Mouse (Mus musculus): ENCODE data around the gene Defb48. TPM values are rescaled to one million over a fixed set of nuclear protein-coding genes. Genes with fewer than 3 reads are reported as not detected.
A peak's percentile ranks its signal among the peaks of the same experiment; 100 is the strongest.

The Defb48 gene
- total and polyA plus RNA-seq, 3 experiments: not detected

GRCm38 (mm10) chr14:62937675-62938074, 46.6 kb downstream of the Defb48 start:
- no peak overlapping the region for H3K9ac ChIP-seq (ENCODE audit: insufficient read depth, low read depth)
- dilution Hi-C loops (cut with MboI; ENCODE audit: extremely low pct_ligation_motif_present, extremely low pct_unique_long_range_greater_than_20kb, low sequenced_read_pairs): no loop called here
- no peak for DNase-seq (ENCODE audit: extremely low read depth)
- H3K9me3 ChIP-seq (replicated peaks; ENCODE audit: low read length): peaks cover 4% of the 10 kb centered on the region
- H3K4me3 ChIP-seq (replicated peaks in 1 of 3; ENCODE audit: low read depth in 2 of 3, low read length in 2 of 3, poor library complexity in 1 of 3): no peak overlapping the region
- peaks cover 0 to 27% of the 10 kb centered on the region in 2 experiments for H3K36me3 ChIP-seq (replicated peaks in 1 of 2; ENCODE audit: control insufficient read depth in 1 of 2, insufficient read depth in 1 of 2, low read length in 1 of 2)
- H3K4me1 ChIP-seq (ENCODE audit: control insufficient read depth in 1 of 2, insufficient read depth in 2 of 2): peaks cover 10 to 30% of the 10 kb centered on the region in 2 experiments
- no peak overlapping the region for H3K27ac ChIP-seq (ENCODE audit: insufficient read depth, low read depth)
- in situ Hi-C loops (cut with MboI; ENCODE audit: low pct_ligation_motif_present, low pct_unique_long_range_greater_than_20kb, low sequenced_read_pairs): no loop called here
- no peak overlapping the region for H3K4me2 ChIP-seq (ENCODE audit: insufficient read depth, low read depth, poor library complexity, severe bottlenecking)
- no peaks in the 10 kb centered on the region for H3K79me2 ChIP-seq (replicated peaks; ENCODE audit: control insufficient read depth, extremely low read depth, insufficient read depth, poor library complexity, severe bottlenecking)
- TF ChIP-seq CTCF (conservative IDR thresholded peaks at IDR 0.05 in 1 of 2, IDR thresholded peaks at IDR 0.05 in 1 of 2; ENCODE audit: low read depth in 2 of 2, low read length in 2 of 2) (peak in 1 of 2 experiments; percentile 51; a peak in 2 of 4 replicates), BHLHE40 (IDR thresholded peaks at IDR 0.05; ENCODE audit: low read depth, low read length) (no peak), ZNF384 (IDR thresholded peaks at IDR 0.05; ENCODE audit: low read depth, low read length) (no peak), USF1 (IDR thresholded peaks at IDR 0.05; ENCODE audit: low read depth, low read length) (no peak), POLR2AphosphoS2 (IDR thresholded peaks at IDR 0.05; ENCODE audit: low read depth, low read length) (no peak), ZKSCAN1 (IDR thresholded peaks at IDR 0.05; ENCODE audit: borderline replicate concordance, low read depth, low read length) (no peak), JUN (IDR thresholded peaks at IDR 0.05; ENCODE audit: insufficient read depth, low read depth, low read length) (no peak), SMC3 (IDR thresholded peaks at IDR 0.05; ENCODE audit: low read depth, low read length) (peak; percentile 45), RAD21 (IDR thresholded peaks at IDR 0.05; ENCODE audit: low read depth, low read length) (peak; percentile 56), CHD1 (IDR thresholded peaks at IDR 0.05; ENCODE audit: low read depth, low read length) (no peak)
- H3K27me3 ChIP-seq (replicated peaks): no peaks in the 10 kb centered on the region

GRCm38 (mm10) chr14:62936631-62937380, 47.5 kb downstream of the Defb48 start:
- H3K9me3 ChIP-seq (replicated peaks; ENCODE audit: low read length): peaks cover 4% of the 10 kb centered on the region
- H3K4me2 ChIP-seq (ENCODE audit: insufficient read depth, low read depth, poor library complexity, severe bottlenecking): no peak overlapping the region
- H3K27ac ChIP-seq (ENCODE audit: insufficient read depth, low read depth): no peak overlapping the region
- no peak overlapping the region for H3K4me3 ChIP-seq (replicated peaks in 1 of 3; ENCODE audit: low read depth in 2 of 3, low read length in 2 of 3, poor library complexity in 1 of 3)
- dilution Hi-C loops (cut with MboI; ENCODE audit: extremely low pct_ligation_motif_present, extremely low pct_unique_long_range_greater_than_20kb, low sequenced_read_pairs) (no loop called here), in situ Hi-C loops (cut with MboI; ENCODE audit: low pct_ligation_motif_present, low pct_unique_long_range_greater_than_20kb, low sequenced_read_pairs) (no loop called here)
- TF ChIP-seq ZC3H11A (IDR thresholded peaks at IDR 0.05; ENCODE audit: low read depth, low read length): no peak
- TF ChIP-seq JUN (IDR thresholded peaks at IDR 0.05; ENCODE audit: insufficient read depth, low read depth, low read length): no peak
- peaks cover 10 to 27% of the 10 kb centered on the region in 2 experiments for H3K4me1 ChIP-seq (ENCODE audit: control insufficient read depth in 1 of 2, insufficient read depth in 2 of 2)
- no peaks in the 10 kb centered on the region for H3K27me3 ChIP-seq (replicated peaks)
- H3K9ac ChIP-seq (ENCODE audit: insufficient read depth, low read depth): no peak overlapping the region
- peaks cover 0 to 23% of the 10 kb centered on the region in 2 experiments for H3K36me3 ChIP-seq (replicated peaks in 1 of 2; ENCODE audit: control insufficient read depth in 1 of 2, insufficient read depth in 1 of 2, low read length in 1 of 2)
- H3K79me2 ChIP-seq (replicated peaks; ENCODE audit: control insufficient read depth, extremely low read depth, insufficient read depth, poor library complexity, severe bottlenecking): no peaks in the 10 kb centered on the region
- no peak for DNase-seq (ENCODE audit: extremely low read depth)

- Histone ChIP-seq H3K4me1 (ENCODE audit: control insufficient read depth in 1 of 2, insufficient read depth in 2 of 2) (peaks cover 1 to 13% of the 10 kb centered on the region in 2 experiments), H3K36me3 (replicated peaks in 1 of 2; ENCODE audit: control insufficient read depth in 1 of 2, insufficient read depth in 1 of 2, low read length in 1 of 2) (peaks cover 2 to 35% of the 10 kb centered on the region in 2 experiments), H3K9ac (ENCODE audit: insufficient read depth, low read depth) (no peak overlapping the region), H3K27ac (ENCODE audit: insufficient read depth, low read depth) (no peak overlapping the region), H3K27me3 (replicated peaks) (no peaks in the 10 kb centered on the region), H3K4me3 (replicated peaks in 1 of 3; ENCODE audit: low read depth in 2 of 3, low read length in 2 of 3, poor library complexity in 1 of 3) (no peak overlapping the region), H3K4me2 (ENCODE audit: insufficient read depth, low read depth, poor library complexity, severe bottlenecking) (no peak overlapping the region), H3K79me2 (replicated peaks; ENCODE audit: control insufficient read depth, extremely low read depth, insufficient read depth, poor library complexity, severe bottlenecking) (no peaks in the 10 kb centered on the region), H3K9me3 (replicated peaks; ENCODE audit: low read length) (peaks cover 4% of the 10 kb centered on the region)
- TF ChIP-seq CTCF (conservative IDR thresholded peaks at IDR 0.05 in 1 of 2, IDR thresholded peaks at IDR 0.05 in 1 of 2; ENCODE audit: low read depth in 2 of 2, low read length in 2 of 2) (no peak), TCF12 (IDR thresholded peaks at IDR 0.05; ENCODE audit: low read depth, low read length) (no peak), RCOR1 (conservative IDR thresholded peaks at IDR 0.05; ENCODE audit: low read depth, low read length) (no peak)
- dilution Hi-C loops (cut with MboI; ENCODE audit: extremely low pct_ligation_motif_present, extremely low pct_unique_long_range_greater_than_20kb, low sequenced_read_pairs): no loop called here
- DNase-seq (ENCODE audit: extremely low read depth): no peak
- in situ Hi-C loops (cut with MboI; ENCODE audit: low pct_ligation_motif_present, low pct_unique_long_range_greater_than_20kb, low sequenced_read_pairs): no loop called here
Measured at GRCm38 (mm10) chr14:62935361-62935760, 48.9 kb downstream of the Defb48 start.
